15 mouse cellular contexts compared by ENCODE assay signal in the genomic region with DNA sequence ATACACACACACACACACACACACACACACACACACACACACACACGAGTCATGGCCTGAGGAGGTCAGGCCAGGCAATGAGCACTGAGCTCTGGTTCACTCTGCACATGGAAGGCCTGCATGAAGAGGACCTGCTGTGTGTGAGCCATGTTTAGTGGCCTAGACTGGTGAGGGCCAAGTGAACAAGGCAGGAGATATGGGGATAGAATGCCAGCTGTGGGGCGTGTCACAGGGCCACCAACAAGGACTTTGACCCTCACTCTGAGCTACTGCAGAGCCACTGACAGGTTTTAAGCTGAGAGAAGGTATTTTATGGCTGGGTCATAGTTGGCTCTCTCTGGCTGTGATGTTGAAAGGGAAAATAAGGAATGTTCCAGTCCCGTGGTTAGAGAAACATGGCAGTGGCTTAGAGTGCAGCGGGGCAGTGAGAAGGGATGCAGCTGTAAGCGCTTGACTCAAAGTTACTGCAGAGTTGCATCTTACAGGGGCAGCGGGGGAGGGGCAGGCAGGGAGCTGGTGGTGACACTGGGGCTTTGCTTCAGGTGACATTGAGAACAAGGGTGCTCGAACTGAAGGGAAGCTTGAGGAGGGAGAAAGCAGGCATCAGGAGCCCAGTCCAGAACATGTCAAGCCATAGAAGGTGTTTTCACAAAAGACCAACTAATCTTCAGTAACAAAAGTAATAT.
DNase-seq lines count a peak whose midpoint lies in the region; ATAC-seq and TF ChIP-seq lines count a peak whose summit lies in the region.
"Had no signal": no experiment of that assay in that cellular context is flagged by ENCODE, and none has a peak within 500 bp of the region (broad histone marks: within the 10 kb centered on the region; RNA-seq: fewer than 3 reads in every experiment).

No protein-coding gene starts in this region.

- H3K27me3 ChIP-seq in liver, adult 2 months (ENCODE audit: control insufficient read depth, insufficient read depth, low read length): no peaks in the 10 kb centered on the region
- no peaks in the 10 kb centered on the region for H3K27me3 ChIP-seq in intestine, postnatal 0 days (replicated peaks; ENCODE audit: control insufficient read depth, insufficient read depth, low read length)
- no peaks in the 10 kb centered on the region for H3K27me3 ChIP-seq in stomach, embryonic 14.5 days (ENCODE audit: control insufficient read depth, insufficient read depth, low read length)
- H3K27me3 ChIP-seq: embryonic facial prominence, embryonic 13.5 days; forebrain, embryonic 12.5 days; hindbrain, embryonic 13.5 days had no signal

- no peak for TF ChIP-seq POLR2A in liver, adult 2 months (IDR thresholded peaks at IDR 0.05; ENCODE audit: extremely low read depth, insufficient read depth, low read length)

- H3K27ac ChIP-seq in gastrocnemius, adult 2 months: no peak overlapping the region
- peak overlapping the region; percentile 33 for H3K27ac ChIP-seq in liver, adult 2 months (replicated peaks; ENCODE audit: insufficient read depth, low read depth, low read length)
- peak overlapping the region; percentile 60 for H3K27ac ChIP-seq in intestine, postnatal 0 days (ENCODE audit: low read depth, low read length)
- H3K27ac ChIP-seq in stomach, embryonic 14.5 days (ENCODE audit: low read length): no peak overlapping the region
- H3K27ac ChIP-seq: embryonic facial prominence, embryonic 13.5 days; forebrain, embryonic 12.5 days; heart, embryonic 10.5 days; hindbrain, embryonic 13.5 days had no signal

- H3K4me2 ChIP-seq in intestine, postnatal 0 days (replicated peaks; ENCODE audit: low read depth): peak overlapping the region; percentile 51
- H3K4me2 ChIP-seq in stomach, embryonic 14.5 days (replicated peaks; ENCODE audit: low read depth, low read length): no peak overlapping the region
- H3K4me2 ChIP-seq: embryonic facial prominence, embryonic 13.5 days; forebrain, embryonic 12.5 days; hindbrain, embryonic 13.5 days had no signal

- H3K79me2 ChIP-seq in liver, adult 2 months (ENCODE audit: control insufficient read depth, insufficient read depth, low read length): no peaks in the 10 kb centered on the region

- DNase-seq in gastrocnemius, adult 2 months: peak; percentile 38
- no peak for DNase-seq in gastrocnemius, postnatal 14 days
- DNase-seq in liver, adult 2 months (ENCODE audit: extremely low read depth, low read depth, low spot score): peak; percentile 96
- DNase-seq in liver: no peak
- no peak for DNase-seq in right cerebral cortex, postnatal 25 days
- no peak for DNase-seq in urinary bladder, adult 2 months (ENCODE audit: low spot score)
- DNase-seq: cerebellum, adult 9-10 months; spleen, adult 18-20 months had no signal

- 31% methylated on average over 7 of the region's 7 CpGs for WGBS in liver, adult 2 months
- 31% methylated on average over 7 of the region's 7 CpGs for WGBS in intestine, postnatal 0 days
- WGBS in stomach, embryonic 14.5 days: 62% methylated on average over 7 of the region's 7 CpGs

- intact Hi-C loops in gastrocnemius, adult 2 months (cut with DNase I): loop anchor here (5.0 kb wide), 1 partner anchor 67 kb away; no protein-coding TSS in a partner anchor
- intact Hi-C loops in gastrocnemius, postnatal 14 days (cut with DNase I; ENCODE audit: low total_unique reads): no loop called here

- TF ChIP-seq CTCF in gastrocnemius, adult 2 months (IDR thresholded peaks at IDR 0.05): no peak
- TF ChIP-seq CTCF in liver, adult 2 months (IDR thresholded peaks at IDR 0.05; ENCODE audit: low read depth, low read length): no peak
- TF ChIP-seq CTCF in intestine, postnatal 0 days (IDR thresholded peaks at IDR 0.05; ENCODE audit: low read depth): no peak

- no peaks in the 10 kb centered on the region for H3K9me3 ChIP-seq in intestine, postnatal 0 days (ENCODE audit: control insufficient read depth)
- no peaks in the 10 kb centered on the region for H3K9me3 ChIP-seq in stomach, embryonic 14.5 days (ENCODE audit: control insufficient read depth, low read depth, low read length)
- H3K9me3 ChIP-seq: embryonic facial prominence, embryonic 13.5 days; forebrain, embryonic 12.5 days; heart, embryonic 10.5 days; hindbrain, embryonic 13.5 days had no signal

- peak; percentile 96 for ATAC-seq in intestine, postnatal 0 days
- ATAC-seq in stomach, embryonic 14.5 days (ENCODE audit: insufficient number of reproducible peaks, insufficient read depth, low FRiP score, low read depth): peak; percentile 78
- ATAC-seq: activated CD4-positive, CD25-positive, alpha-beta regulatory T cell, adult 4 months had no signal

- H3K36me3 ChIP-seq in liver, adult 2 months (ENCODE audit: control insufficient read depth, insufficient read depth, low read length): no peaks in the 10 kb centered on the region
- H3K36me3 ChIP-seq in intestine, postnatal 0 days (ENCODE audit: control insufficient read depth, insufficient read depth): no peaks in the 10 kb centered on the region
- no peaks in the 10 kb centered on the region for H3K36me3 ChIP-seq in stomach, embryonic 14.5 days (ENCODE audit: control insufficient read depth, insufficient read depth, low read length)

- H3K9ac ChIP-seq in liver, adult 2 months (ENCODE audit: low read depth, low read length): no peak overlapping the region
- H3K9ac ChIP-seq in intestine, postnatal 0 days (ENCODE audit: low read depth, low read length): no peak overlapping the region
- no peak overlapping the region for H3K9ac ChIP-seq in stomach, embryonic 14.5 days (replicated peaks; ENCODE audit: low read depth, low read length)
- H3K9ac ChIP-seq: embryonic facial prominence, embryonic 13.5 days; forebrain, embryonic 12.5 days had no signal

- H3K4me3 ChIP-seq in gastrocnemius, adult 2 months: no peak overlapping the region
- no peak overlapping the region for H3K4me3 ChIP-seq in liver, adult 2 months (ENCODE audit: insufficient read depth, low read depth, low read length)
- H3K4me3 ChIP-seq in intestine, postnatal 0 days (ENCODE audit: low read depth, low read length): no peak overlapping the region
- H3K4me3 ChIP-seq in stomach, embryonic 14.5 days (ENCODE audit: low read depth, low read length): no peak overlapping the region
- H3K4me3 ChIP-seq: embryonic facial prominence, embryonic 13.5 days; forebrain, embryonic 12.5 days; heart, embryonic 10.5 days; hindbrain, embryonic 13.5 days had no signal

- peaks cover 11% of the 10 kb centered on the region for H3K4me1 ChIP-seq in liver, adult 2 months (ENCODE audit: control insufficient read depth, insufficient read depth, low read length)
- peaks cover 14% of the 10 kb centered on the region; the same call in 1 of the 2 replicates for H3K4me1 ChIP-seq in intestine, postnatal 0 days (replicated peaks; ENCODE audit: control insufficient read depth, insufficient read depth, low read length)
- no peaks in the 10 kb centered on the region for H3K4me1 ChIP-seq in stomach, embryonic 14.5 days (ENCODE audit: control insufficient read depth, insufficient read depth, low read length)
- H3K4me1 ChIP-seq: embryonic facial prominence, embryonic 13.5 days; hindbrain, embryonic 13.5 days had no signal

Comparison
In these comparisons a context has a peak if more than half of its experiments do, and no peak if none do; other contexts are left out.
1. DNase-seq: peak in gastrocnemius, adult 2 months (single experiment) and liver, adult 2 months (single experiment); none in gastrocnemius, postnatal 14 days (single experiment), liver (single experiment), right cerebral cortex, postnatal 25 days (single experiment) and urinary bladder, adult 2 months (single experiment).
2. H3K27ac ChIP-seq: peak in liver, adult 2 months (single experiment) and intestine, postnatal 0 days (single experiment); none in gastrocnemius, adult 2 months (single experiment) and stomach, embryonic 14.5 days (single experiment).